Mouse (Mus musculus) frontal cortex, adult 2 months (tissue): ENCODE results near the gene Dram1. TPM values are rescaled to one million over a fixed set of nuclear protein-coding genes. Genes with fewer than 3 reads are reported as not detected.
A peak's percentile ranks its signal among the peaks of the same experiment; 100 is the strongest.

Experiments
- DNase-seq, 2 experiments: peaks; one replicate each; pipeline ENCODE4 v3.0.0; 2022; ENCODE audit warnings: low spot score in 1 of 2; ENCODE audit errors: extremely low spot score in 1 of 2
- polyA plus RNA-seq: library from polyadenylated mRNA; depleted of rRNA; stranded (reverse); fragments of >200 nt; gene quantifications from 2 replicates; pipeline ENCODE4 v1.2.3, GENCODE M21; 2012; rRNA removed

Dram1 gene
- 1.4 and 1.7 TPM in 2 replicates for polyA plus RNA-seq

DNA sequence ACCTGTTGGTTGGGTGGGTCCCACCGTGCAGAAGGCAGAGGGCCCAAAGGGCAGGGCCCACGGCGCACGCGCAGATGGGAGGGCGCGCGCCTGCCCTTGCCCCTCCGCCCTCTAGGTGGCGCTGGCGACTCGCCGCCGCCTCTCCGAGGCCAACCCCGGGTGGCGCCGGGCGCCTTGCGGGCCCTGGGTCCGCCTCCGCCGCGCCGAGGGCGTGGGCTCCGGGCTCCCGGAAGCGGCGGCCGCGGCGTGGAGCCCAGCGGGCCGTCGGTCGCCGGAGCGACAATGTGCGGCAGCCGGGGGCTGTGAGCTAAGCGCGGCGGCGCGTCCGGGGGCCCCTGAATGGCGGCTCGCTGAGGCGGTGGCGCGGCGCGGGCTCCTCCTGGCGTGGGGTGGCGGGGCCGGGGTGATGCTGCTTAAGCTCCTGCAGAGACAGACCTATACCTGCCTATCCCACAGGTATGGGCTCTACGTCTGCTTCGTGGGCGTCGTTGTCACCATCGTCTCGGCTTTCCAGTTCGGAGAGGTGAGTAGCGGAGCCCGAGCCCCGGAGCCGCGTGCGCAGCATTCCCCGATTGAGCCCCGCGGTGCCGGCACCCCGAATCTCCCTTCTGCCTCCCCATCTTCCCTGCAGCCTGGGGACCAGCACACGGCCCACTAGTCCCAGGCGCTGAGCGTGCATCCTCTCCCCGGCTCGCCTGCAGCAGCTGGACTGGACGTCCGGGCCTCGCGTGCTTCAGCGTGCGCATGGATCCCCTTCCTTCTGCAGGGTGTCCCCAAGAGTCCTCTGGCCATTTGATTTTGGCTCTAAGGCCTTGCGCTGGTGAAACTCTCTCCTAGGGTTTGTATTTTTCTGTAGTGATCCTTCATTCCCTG is at the start of gene Dram1, which contains the start of gene Gnptab:
Gene Dram1 (minus strand): TSS at position 68 of the 873 bp plus-strand sequence.
Gene Gnptab (plus strand): TSS at position 120 of the 873 bp plus-strand sequence.
- peak in 1 of 2 experiments; percentile 89 for DNase-seq

GRCm38 (mm10) chr10:88427998-88428397 is 49.1 kb upstream of the Dram1 start:
- no peak for DNase-seq

DNA sequence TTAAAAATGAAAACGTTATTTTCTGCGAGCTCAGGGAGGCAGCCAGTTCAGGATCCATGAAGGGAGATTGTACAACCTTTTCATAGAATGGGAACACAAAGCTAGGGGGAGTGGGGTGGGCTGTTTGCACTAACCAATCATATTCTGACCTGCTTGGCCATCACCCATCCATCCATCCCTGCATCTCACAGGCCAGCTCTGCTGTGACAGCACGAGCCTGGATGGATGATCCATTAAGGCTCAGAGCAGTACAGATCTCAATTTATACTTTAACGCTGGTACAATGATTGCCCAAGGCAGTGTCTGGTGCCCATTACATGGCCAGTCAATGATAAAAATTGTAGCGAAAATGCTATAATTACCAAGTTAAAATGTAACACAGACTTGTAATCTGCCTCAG is 48.0 kb upstream of the Dram1 start:
- DNase-seq = no peak

GRCm38 (mm10) chr10:88426158-88426816 is 47.4 kb upstream of the Dram1 start:
- DNase-seq = peak; percentile 24 to 83

DNA sequence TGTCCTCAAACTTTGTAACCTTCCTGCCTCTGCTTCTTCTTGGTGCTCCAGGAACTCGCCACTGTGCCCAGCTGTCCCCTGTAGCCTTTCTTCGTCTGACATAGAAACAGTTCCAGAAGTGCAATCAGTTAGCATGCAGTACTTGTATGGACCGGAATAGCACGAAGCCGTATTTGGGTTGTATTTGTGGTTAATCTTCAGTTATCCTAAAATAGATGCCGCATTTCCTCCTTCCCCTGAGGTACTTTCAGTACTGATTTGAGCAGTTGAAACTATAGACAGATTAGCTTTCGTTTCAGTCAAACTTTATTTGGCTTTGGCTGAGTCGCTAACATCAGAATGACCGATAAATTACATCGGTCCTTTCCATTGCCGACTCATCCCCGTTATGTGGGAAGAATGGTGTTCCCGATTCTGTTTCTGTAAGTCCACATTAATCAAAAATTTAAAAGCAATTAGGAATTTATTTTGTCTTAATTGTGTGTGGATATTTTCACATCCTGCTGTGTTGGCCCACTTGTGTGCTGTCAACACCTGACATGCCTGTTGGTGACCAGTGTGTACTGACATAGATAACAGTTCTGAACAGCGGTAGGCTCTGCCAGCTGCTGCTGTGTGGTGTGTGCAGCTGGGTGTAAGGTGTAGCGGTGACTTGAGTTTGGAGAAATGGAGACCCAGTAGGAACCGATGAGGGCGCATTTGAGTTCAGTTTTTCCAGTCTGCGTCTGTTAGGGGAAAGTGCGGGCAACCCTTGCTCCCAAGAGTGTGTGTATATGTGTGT is 42.0 kb upstream of the Dram1 start:
- no peak for DNase-seq

- no peak for DNase-seq
These were observed 41.3 kb upstream of the Dram1 start for GRCm38 (mm10) chr10:88420141-88420541.

DNA sequence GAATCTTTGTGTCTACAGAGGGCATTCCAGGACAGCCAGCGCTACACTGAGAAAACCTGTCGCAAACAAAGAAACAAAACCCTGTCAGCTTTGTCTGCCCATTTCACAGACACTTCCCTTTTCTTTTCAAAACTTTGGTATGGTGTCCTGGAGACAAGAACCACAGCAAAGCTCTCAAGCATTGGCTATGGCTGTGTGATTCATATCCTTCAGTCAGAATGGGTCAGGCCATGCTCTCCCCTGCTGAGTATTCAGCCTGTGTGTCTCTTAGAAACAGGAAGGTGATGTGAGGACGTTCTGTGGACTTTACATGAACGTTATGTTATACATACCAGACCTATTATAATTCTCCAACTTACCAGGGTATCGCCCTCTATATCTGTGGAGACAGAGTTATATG is 38.8 kb upstream of the Dram1 start:
- DNase-seq = no peak

DNA sequence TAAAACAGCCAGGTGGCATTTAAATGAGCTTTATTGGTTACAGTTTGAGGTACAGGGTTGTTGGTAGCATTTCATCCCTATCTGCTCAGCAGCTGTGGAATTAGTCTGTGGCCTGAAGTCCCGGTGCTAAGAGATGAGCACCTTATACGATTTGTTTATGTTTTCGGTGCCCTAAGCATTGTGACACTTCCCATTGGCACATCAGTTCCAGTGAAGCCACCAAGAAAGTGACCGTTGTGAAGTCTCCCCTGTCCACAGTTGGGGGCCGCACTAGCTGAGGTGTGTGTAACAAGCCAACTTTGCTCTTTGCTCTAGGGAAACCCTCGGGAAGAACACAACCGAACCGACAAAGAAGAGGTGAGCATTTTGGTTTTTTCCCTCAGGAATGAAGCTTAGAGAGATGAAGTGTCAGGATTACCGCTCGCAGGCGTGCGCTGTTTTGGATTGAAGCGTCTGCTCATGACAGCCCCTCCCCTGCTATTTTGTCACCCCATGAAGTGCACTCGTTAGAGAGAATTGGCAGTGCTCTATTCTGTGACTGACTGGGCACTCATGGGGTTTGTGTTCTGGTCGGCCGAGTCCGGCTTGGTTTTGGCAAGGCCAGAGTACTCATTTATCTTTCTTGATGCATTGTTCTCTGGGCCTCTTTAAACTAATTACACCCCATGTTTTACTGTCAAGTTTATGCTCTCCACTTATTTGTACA is 33.6 kb upstream of the Dram1 start:
- no peak for DNase-seq

DNA sequence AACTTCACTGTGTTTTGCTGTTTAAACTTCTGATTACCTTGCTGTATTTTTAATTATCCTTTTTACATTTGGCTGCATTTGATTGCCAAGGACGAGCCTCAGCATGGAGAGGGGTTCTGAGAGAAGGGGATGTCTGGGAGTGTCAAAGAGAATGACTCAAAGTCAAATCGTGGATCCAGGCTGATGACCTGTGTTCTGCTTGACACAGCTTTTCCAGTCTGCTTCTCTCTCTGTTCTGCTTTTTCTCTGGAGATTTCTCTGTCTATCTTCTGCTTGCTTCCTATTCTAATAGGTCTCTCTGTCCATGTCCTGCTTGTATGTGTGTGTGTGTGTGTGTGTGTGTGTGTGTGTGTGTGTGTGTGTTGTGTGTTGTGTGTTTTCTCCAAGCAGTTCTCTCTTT is 30.9 kb upstream of the Dram1 start:
- no peak for DNase-seq

GRCm38 (mm10) chr10:88407875-88408631 is 29.2 kb upstream of the Dram1 start:
- no peak for DNase-seq

- DNase-seq = peak in 1 of 2 experiments; percentile 28
These were observed 26.9 kb upstream of the Dram1 start for GRCm38 (mm10) chr10:88405812-88406211.

DNA sequence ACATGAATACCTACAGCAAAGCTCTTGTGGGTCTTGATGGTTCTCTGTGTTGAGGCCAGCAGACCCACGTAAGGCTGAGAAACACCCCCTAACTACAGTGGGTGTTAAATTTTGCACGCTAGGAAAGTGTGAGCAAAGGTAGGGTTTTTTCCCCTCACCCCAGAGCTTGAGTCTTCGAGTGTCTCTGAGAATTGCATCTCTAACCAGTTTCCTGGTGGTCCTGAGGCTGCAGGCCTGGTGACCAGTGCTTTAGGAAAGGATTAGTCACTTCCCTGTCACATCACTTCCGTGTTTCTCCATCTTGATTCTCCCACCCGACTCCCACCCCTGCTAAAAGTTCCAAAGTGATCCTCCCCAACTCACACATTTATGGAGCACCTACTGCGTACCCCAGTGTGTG is 25.3 kb upstream of the Dram1 start:
- DNase-seq = no peak

DNA sequence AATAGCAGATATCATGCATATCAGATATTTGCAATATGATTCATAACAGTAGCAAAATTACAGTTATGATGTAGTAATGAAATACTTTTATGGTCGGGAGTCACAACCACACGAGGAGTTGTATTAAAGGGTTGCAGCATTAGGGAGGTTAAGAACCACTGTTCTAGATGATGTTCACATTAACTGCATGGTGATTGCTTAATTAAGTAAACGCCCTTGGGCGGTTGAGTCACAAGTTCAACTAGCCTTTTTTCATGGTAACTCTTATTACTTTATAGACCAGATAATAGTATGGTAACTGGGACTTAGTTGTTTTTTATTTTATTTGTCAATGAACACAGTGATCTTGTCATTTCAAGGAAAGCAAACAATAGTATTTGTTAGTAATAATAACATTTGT is 24.1 kb upstream of the Dram1 start:
- DNase-seq = no peak

GRCm38 (mm10) chr10:88399271-88399670 is 20.4 kb upstream of the Dram1 start:
- no peak for DNase-seq

GRCm38 (mm10) chr10:88398668-88399243 is 19.9 kb upstream of the Dram1 start:
- DNase-seq = no peak

- peak in 1 of 2 experiments; percentile 69 for DNase-seq
These were observed 13.4 kb upstream of the Dram1 start for GRCm38 (mm10) chr10:88392181-88392847.

DNA sequence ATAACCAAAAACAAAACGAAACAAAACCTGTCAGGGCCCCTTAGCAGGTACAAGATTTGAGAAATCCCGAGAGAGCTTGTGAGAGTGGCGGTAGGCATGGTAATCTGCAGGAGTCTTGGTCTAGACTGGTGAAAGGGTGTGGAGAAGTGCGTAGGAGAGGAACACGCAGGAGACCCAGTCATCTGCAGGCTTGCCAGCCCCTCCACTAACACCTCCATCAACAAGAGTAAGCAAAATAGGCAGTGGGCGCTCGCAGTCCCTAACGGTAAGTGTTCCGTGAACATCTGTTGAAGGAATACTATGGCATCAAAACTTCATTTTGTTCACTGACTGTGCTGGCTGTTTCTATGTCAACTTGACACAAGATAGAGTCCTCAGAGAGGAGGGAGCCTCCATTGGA is 12.6 kb upstream of the Dram1 start:
- DNase-seq = peak in 1 of 2 experiments; percentile 35

DNA sequence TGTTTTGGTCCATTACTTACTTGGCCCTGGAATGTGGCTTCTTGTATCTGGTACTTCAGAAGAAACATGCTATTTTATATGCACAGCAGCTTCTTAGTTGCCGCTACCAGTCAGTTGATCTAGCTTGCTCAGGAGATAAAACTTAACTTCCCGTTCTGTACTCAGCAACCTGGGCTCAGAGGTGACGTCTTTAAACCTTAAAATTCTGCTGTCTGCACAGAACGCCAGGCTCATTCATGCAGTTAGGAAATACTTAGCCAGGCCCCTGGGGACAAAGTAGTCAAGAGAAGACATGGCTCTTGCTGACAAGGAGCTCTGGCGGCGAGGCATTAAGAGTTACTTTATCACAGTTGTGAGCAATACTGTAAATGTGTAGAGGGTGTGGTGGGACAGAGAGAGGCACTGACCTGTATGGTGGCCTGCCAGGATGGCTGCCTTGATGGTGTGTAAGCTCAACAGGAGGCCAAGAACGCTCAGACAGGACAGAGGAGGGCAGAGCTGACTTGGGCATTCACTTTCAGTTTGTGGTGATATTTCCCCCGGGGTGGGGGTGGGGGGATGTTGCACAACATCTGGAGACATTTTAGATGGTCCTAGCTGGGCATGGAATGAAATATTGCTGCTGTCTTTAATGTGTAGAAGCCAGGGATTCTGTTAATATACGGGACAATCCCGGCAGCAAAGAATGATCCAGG is 11.4 kb upstream of the Dram1 start:
- no peak for DNase-seq
